Mouse (Mus musculus): ENCODE measurements around the gene Crebzf.

Gene Crebzf

DNA sequence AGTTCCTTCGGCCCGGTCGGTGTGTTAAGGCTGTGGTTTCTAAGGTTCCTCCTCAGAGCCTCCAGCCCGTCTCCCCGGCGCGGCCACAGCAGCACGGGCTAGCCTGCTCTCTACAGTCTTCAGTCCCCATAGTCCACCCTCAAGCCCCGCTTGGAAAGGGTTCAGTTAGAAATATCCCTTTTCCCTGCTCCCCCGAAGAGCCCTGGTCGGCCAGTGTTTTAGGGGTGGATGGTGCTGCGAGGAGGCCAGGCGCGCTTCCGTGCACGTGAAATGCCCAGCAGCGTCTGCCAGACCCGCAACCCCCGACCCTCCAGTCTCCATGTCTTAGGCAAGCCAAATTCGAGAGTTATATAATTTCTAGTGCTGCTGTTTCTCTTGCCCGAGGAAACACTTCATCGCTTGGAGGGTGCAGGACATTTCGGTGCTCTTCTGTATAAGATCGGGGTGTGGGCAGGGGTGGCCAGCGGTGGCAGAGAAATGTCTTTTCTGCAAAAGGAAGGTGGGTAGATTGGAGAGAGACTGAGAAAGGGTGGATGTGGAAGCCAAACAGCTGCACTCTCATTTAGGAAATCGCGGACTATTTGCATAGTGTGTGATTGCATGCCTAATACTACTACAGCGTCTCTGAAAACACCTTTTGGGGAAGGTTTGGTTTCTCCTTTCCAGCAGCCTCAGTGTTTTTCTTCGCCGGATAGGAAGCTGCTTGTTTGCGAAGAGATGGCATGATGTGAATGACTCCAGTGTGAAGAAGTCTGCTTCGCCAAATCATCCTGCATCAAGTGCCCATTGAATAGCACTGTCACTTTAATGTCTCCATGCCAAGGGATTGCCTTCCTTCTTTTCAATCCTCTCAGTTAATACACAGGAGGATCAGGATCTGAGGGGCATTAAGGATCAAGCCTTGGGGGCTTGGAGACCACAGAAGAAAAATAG is 34.0 kb downstream of the Crebzf start, which contains the start of gene Dlg2:
Gene Dlg2 (plus strand): TSS at position 360 of the 933 bp plus-strand sequence.
- DNase-seq (ENCODE audit: low spot score): no peak

DNA sequence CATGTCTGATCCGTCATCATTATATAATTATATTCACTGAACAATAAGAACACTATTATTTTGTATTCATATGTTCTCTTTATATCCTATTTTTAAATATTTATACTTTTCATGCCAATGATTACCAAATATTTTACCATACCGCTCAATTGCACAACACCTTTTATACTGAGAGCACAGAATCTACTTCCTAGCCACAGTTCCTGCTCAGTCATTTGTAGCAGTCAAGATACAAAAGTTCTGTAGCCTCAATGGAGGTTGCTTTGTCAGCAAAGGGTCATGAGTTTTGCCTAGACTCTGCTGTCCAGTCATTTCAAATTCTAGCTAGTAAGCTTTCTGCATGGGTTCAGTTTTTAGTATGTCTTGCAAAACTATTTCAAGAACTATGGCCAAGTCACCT is 40.1 kb downstream of the Crebzf start:
- no peak for DNase-seq (ENCODE audit: low spot score)

Measured in layer of hippocampus, adult 9-10 months (tissue).